Mouse (Mus musculus): Measurements from ENCODE around the gene H2-D1.
"Not testable (repeated sequence)": the region's sequence is repeated elsewhere in the genome, so short reads cannot be mapped to it uniquely, and the experiment has no call there.

GRCm38 (mm10) chr17:35234090-35234489, 28.4 kb upstream of the H2-D1 start:
- TF ChIP-seq CTCF (IDR thresholded peaks at IDR 0.05; ENCODE audit: insufficient read depth, low read length); POLR2A (IDR thresholded peaks at IDR 0.05; ENCODE audit: borderline replicate concordance, extremely low read depth, low read depth, low read length): not testable (repeated sequence)
